Mouse (Mus musculus) left cerebral cortex, adult 18-20 months (tissue): ENCODE measurements around the gene Cbarp. TPM values are rescaled to one million over a fixed set of nuclear protein-coding genes. Genes with fewer than 3 reads are reported as not detected.
"Not testable (repeated sequence)": the region's sequence is repeated elsewhere in the genome, so short reads cannot be mapped to it uniquely, and the experiment has no call there.

ENCODE experiments used
- DNase-seq, 2 experiments: peaks; one replicate each; pipeline ENCODE4 v3.0.0; 2021 to 2022; ENCODE audit warnings: low spot score in 2 of 2, mixed read lengths in 1 of 2
- total RNA-seq, 2 experiments: library from RNA; stranded (reverse); gene quantifications; 2 replicates each; pipeline ENCODE4 v1.2.3; 2021

Gene Cbarp
- total RNA-seq, 2 experiments from 2014 or later: 418 to 437 TPM

DNA sequence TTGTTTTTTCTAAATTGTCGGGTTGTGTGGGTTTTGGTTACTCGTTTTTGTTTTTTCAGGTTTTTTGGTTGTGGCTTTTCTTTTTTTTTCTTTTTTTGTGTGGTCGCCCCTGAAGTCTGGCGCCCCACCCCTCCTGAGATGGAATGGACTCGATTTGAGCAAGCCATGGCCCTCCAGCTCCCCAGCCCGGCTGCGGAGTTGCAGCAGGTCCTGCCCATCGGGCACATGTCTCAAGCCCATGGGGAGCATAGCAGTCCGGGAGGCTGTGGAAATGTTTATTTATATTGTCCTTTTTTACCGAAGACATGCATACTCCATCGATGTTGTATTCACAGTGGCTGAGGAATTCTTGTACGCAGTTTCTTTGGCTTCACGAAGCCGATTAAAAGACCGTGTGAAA, 30.6 kb upstream of the Cbarp start:
- no peak for DNase-seq

DNA sequence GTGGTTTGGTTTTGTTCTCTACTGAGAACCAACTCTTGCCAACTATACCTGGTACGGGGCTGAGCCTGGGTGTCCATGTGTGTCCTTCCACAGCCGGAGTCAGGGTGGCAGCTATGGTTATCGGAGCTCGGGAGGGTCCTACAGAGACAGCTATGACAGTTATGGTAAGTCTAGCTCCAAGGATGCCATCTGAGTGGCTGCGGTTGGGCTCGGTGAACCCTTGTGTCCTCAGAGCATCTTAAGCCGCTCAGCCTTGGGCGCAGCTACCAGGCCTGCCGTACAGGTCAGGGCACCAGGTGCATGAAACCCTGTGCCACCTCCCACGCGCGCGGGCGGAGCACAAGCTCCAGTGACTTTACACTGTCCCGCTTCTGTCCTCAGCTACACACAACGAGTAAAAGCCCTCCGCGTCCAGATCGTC, 30.0 kb upstream of the Cbarp start:
- DNase-seq: no peak

DNA sequence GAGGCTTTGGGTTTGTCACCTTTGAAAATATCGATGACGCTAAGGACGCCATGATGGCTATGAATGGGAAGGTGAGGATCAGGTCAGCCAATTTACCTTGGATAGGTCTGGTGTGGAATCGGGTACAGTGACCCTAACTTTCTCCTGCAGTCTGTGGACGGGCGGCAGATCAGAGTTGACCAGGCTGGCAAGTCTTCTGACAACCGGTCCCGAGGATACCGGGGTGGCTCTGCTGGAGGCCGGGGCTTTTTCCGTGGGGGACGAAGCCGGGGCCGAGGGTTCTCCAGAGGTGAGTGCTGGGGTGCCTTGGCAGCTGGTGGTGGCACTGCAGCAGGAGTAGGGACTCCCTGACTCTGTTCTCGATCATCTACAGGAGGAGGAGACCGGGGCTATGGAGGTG, 29.4 kb upstream of the Cbarp start:
- DNase-seq: no peak

DNA sequence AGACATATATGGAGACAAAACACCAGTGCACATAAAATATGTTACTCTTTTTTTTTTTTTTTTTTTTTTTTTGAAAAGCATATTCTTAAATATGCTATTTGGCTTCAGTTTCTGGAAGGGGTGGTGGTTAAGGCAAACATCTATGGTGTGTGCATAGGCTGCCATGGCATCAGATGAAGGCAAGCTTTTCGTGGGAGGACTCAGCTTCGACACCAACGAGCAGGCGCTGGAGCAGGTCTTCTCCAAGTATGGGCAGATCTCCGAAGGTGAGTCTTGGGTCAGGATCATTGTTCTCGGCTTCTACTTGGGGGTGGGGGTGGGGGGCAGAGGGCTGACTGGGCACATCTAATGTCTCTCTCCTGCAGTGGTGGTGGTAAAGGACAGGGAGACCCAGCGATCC, 29.0 kb upstream of the Cbarp start:
- DNase-seq: no peak

DNA sequence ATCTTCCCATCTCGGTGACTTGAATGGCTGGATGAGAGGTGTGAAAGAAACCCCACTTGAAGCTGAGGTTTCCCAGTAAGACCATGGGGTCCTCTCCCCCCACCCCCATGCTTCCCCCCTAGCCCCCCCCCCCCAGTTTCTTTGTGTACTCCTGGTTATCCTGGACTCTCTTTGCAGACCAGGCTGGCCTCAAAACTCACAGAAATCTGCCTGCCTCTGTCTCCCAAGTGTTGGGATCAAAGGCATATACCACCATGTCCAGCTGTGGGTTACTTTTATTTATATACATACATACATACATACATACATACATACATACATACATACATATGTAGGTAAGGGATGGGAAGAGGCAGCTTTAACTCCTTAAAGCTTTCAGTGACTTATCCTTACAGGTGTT, 28.4 kb upstream of the Cbarp start:
- DNase-seq: no peak

DNA sequence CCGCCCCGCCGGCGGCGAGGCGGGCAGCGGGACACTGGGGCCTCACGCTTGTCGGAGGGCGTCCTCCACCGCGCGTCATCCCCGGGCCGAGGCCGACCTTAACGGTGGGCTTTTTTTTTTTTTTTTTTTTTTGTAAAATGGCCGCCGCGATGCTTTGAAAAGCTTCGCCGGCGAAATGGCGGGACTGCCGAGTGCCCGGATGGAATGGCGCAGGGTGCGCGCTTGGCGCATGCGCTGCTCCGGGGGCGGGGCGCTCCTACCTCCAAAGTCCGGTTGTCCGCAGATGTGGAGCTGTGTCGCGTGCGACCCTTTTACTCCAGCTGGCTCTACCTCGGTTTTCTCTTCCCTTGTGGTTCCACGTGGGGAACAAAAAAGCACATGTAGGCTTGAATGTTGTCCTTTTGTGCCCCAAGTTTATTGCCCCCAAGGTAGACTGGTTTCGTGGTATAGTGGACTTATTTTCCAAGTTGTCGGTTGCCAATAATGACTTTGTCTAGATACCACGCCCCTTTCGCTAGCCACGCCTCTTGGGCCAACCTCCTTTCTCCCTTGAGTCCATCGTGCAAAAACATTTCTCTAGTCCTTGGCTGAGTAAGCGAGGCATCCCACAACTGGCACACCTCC, 27.5 kb upstream of the Cbarp start:
- peak; percentile 92 to 93 for DNase-seq

DNA sequence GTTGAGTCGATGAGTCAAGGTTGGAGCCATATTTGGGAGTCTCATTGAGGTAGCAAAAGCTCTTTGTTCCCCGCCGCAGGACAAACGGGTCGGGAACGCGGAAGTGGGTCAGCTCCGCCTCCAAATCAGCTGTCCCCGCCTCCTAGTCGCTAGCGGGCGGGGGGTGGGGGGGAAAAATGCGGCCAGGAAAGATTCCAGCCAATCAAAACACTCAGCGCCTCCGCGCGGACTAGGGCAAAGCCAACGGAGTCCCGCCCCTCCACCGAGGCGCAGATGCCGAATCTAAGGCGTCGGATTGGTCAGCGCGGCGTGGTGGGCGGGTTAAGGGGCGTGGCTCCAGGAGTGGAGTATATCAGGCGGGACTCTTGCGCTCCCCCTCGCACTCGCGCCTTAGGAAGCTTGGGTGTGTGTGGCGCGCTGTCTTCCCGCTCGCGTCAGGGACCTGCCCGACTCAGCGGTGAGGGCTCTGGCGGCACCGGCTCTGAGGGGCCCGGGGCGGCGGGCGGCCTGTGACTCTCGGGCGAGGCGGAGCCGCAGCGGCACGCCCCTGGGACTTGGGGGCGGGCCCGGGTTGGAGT, 26.9 kb upstream of the Cbarp start:
- DNase-seq: peak; percentile 97 to 98

DNA sequence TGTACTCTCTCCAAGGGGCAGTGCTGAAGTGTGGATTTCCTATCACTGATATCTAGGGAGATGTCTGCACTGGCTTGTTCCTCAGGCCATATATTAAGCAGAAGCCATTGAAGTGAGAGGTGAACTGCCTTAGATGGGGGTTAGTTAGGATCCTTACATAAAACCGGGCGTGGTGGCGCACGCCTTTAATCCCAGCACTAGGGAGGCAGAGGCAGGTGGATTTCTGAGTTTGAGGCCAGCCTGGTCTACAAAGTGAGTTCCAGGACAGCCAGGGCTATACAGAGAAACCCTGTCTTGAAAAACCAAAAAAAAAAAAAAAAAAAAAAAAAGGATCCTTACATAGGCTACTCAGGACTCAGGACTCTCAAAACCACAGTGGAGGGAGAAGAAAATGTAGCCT, 25.5 kb upstream of the Cbarp start:
- not testable (repeated sequence) for DNase-seq

DNA sequence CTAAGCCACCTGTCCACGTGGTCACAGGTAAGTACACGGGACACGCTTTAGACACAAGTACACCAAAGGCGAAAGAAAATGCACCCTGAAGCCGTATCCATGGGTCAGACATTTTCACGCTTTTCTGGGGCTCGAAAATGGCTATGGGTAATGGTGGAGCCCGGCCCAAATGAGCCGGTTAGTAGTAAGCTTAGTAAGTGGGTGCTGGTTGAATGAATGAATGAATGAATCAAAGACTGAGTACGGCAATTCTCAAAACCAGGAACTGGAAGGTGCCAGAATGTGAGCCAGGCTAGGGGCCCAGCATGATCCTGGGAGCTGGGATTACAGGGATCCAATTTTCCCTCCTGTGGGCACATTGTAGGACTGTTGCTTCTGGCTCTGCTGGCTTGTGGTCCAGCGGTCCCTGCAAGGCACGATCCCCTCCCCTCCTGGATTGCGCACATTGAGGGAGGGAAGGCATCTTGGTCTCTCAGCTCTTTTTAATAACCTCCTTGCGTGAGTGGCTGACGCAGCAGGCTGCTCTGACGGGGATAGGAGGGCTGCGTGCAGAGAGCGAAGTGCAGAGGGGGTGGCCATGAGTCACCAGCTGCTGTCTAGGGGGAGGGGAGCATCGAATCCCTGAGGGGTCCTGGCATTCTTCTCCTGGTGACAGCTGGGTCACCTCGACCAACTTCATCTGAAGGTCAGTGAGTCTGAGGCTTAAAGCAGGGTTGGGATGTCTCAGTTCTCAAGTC, 24.9 kb upstream of the Cbarp start, which contains the start of gene Cirbp:
Gene Cirbp, plus strand, starts transcription at position 594 of the 737 bp plus-strand sequence.
- peak; percentile 67 to 75 for DNase-seq

DNA sequence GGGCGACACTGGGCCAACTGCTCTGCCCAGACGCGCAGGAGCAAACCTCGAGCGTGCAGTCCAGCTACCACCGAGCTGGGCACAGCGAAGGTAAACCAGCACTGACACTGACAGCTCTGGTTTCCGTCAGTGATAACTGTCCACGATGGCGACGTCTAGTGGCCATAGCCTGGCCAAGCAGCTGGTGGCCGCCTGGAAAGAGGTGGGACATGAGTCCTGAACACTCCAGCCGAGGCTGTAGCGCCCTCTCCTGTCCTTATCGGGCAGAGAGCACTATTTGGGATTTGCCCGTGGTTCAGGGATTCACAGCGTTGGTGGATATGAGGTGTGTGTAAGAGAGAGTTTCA, 24.3 kb upstream of the Cbarp start:
- peak; percentile 95 to 97 for DNase-seq

DNA sequence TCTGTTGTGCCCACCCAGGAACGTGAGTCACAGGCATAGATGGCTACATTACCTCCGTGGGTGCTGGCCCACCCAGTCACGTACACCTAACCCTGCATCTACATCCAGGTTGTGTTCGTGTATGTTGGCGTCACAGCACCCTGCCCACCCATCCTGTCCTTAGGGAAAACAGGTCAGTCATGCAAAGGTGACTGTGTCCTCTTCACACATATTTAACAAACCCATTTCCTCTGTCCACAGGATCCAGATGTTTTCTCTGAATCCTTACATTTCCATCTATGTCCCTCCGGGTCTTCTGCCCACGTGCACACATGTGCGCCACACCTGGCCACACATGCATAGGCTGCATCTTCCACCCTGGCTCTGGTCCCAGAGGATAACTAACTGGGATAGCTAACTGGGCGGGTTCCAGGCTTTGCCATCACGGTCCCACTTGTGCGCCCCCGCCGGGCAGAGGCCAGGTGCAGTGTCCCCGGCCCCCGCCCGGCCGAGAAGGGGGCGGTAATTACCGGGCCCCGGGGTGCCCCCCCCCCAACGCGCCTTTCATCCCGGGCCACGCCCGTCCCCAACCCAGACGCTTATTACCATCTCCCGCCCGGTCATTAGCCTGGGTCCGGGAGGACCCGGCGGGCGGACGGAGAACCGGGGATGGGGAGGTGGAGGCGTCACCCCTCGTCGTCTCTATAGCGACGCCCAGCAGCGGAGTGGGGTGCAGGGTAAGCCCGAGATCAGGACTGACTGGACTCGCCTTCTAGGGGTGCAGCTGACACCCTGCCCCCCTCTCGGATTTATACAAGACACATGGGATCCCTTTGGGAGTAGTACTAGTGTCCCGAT, 23.7 kb upstream of the Cbarp start:
- no peak for DNase-seq

DNA sequence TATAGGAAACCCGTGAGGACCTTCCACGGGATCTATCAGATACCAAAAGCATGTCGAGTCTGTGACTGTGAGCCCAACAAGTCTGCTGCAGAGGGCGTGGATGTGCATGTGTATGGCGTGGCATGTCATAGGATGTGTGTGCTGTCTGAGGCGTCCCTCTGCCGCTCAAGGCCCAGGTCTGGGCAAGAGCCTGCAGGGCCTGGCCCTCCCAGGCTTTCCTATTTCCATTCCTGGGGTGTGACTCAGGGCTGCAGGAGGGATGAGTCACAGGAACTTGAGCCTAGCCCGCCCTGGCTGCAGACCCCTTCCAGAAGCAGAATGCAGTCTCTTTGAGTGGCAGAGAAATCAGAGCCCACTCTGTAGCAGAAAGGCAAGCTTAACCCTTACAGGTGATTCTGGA, 23.1 kb upstream of the Cbarp start:
- DNase-seq: no peak

DNA sequence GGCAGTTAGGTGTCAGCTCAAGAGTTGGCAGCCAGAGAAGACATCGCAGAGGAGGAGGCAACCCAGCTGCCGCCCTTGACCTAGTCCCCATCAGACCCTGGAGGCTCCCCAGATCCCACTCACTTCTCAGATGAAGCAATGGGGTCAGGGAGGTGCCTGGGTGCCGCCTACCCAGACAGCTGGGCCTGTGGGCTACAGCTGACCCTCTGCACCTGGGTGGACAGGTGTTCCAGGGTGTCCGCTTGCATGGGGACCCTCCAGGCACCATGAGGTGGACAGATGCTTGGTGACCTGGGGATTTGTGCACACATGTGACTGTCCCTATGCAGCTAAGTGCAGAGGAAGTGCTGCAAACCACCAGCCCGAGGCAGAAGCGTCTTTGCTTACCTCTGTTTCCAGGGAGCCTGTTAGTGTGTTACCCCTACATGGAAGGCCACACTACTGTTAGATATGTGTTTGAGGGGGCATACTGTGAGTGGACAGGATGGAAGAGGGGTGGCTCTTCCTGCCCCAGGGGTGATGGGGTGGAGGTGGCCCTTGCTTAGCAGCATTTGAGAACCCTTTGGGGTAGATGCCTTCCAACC, 22.2 kb upstream of the Cbarp start:
- no peak for DNase-seq

DNA sequence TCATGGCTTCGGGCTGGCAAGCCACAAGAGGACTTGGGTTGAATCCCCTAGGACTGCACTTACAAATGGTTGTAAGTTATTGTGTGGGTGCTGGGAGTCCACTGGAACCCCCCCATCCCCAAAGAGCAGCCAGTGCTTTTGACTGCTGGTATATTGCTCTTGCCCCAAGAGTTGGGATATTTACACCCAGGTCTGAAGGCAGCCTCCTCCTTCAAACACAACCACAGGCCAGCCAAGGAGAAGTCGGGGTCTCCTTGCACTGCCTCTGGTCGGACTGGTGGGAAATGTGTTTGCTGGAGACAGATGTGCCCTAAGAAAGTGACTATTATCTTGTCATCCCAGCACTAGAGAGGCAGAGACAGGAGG, 21.6 kb upstream of the Cbarp start:
- DNase-seq: no peak

DNA sequence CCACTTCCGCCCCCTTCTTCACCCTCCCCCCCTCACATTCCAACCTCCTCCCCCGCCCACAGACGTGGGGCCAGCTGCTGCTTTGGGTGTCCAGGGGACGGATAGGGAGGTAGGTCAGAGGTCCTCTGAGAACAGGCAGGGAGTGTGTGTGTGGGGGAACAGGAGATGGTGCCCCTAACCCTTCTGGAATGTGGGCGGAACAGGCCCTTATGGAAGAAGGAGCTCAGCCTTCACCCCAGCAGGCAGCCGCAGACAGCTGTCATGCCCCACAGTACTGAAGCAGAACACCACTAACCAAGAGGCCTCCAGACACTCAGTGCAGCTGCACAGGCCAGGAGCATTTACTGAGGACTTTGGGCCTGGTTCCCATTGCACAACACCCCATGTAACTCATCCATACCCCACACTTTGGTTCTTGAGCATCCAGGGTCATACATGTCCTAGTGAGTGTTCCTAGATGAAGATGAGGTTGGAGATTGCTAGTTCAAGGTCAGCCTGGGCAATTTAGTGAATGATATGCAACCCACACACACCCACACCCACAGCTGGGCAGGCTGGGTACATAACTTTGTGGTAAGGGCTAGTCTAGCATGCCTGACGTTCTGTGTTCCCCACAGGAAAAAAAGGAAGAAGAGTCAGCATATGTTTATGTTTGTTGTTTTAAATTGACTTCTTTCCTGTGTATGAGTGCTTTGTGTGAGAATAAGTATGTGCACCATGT, 21.0 kb upstream of the Cbarp start:
- no peak for DNase-seq

DNA sequence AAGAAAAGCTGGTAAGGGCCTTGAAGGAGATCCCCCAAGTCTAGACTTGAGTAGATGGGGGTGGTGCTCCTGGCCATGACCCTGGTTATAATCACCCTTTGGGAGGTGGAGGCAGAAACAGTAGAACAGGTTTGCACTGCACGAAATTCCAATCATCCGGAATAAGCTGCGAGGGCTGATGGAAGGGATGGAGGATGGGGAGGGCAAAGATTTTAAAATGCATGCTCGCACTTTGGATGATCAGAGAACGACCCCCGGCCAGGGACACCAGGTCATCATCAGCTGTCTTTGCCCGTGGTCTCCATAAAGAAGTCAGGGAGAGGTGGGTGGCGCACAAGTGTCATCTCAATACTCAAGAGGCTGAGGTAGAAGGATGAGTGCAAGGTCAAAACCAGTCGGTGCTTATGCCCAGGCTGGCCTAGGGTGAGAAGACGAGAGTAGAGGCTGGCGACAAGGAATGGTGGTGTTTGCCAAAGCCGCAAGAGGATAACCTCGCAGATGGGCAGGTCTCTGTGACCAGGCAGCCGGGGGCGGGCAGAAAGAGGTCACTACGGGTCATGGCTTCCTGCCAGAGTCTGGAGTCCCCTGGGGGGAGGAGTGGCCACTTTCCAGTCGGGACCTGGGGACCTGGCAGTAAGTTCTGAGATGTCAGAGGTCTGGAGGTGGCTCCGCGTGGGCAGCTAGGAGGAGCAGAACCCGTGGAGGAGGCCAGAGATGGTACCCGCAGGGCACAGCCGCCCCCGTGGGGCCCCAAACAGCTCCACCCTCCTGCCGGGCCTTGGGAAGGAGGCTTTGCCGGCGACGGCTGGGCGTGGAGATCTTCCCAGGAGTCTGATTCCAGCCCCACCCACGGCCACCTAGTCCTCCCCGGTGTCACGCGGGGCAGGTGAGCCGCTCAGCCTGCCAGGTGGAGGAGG, 20.1 kb upstream of the Cbarp start:
- DNase-seq: no peak

DNA sequence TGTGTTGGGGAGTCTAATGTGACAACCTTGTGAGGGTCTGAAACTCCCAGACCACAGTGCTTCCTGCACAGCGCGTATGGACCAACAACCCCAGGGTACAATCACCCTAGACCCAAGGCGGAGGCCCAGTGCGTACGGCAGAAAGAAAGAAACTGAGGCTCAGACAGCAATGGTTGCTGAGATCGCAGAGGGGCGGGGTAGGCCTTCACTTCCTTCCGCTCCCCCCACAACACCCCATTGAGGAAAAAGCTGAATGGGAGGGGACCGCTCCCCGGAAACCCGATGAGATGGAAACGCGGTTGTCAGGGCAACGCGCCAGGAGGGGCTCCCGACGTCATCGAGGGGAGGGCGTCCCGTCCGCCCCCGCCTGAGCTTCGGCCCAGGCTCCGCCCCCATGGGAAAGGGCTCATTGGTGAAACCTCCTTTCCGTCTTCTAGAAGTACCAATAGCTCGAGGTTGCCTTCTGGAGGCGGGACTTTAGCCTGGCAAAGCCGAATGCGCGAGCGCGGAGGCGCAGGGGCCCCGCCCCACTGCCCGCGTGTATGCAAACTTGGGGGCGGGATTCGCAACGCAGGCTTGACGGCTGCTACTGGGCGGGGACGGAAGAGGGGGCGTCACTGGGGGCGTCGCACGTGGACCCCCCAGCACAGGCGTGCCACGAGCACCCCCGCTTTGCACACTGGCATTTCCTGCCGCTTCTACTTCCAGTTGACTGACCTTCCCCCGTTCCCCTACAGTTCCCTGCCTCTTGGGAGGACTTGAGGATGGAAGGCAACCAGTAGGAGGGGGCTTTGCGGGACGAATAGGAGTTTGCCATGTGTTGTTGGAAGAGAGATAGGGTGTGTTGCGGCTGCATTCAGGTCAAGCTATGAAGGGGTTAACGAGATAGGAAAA, 19.2 kb upstream of the Cbarp start:
- DNase-seq: peak; percentile 98

DNA sequence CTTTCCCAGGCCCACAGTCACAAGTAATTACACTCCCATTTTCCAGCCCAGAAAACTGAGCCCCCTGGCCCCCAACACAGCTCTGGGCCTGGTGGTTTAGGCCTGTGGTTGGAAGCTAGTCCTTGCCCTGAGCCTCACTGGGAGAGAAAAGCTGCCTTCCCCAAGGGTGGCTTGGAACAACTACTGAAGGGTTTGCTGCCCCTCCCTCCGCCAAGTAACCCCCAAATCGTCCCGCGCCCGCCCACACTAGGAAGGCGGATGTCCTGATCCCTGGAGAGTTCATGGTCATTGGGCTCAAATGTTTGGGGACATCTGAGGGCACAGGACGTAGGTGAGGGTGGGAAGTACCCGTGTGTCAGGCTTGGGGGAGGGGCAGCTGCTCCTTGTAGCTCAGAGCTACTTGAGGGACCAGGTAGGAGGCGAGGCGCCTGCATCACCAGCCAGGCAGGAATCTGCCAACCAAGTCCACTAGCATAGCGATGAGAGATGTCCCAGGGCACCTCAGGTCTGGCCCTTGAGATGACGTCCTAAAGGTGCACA, 18.5 kb upstream of the Cbarp start:
- DNase-seq: no peak
